Mouse (Mus musculus) right cerebral cortex, postnatal 14 days (tissue): ENCODE data around the gene Acvrl1.
"Not testable (repeated sequence)": the region's sequence is repeated elsewhere in the genome, so short reads cannot be mapped to it uniquely, and the experiment has no call there.

Experiments used
- DNase-seq: peaks from one replicate; pipeline ENCODE4 v3.0.0; 2022

Gene Acvrl1

GRCm38 (mm10) chr15:101107906-101108671 is 20.2 kb upstream of the Acvrl1 start:
- no peak for DNase-seq

DNA sequence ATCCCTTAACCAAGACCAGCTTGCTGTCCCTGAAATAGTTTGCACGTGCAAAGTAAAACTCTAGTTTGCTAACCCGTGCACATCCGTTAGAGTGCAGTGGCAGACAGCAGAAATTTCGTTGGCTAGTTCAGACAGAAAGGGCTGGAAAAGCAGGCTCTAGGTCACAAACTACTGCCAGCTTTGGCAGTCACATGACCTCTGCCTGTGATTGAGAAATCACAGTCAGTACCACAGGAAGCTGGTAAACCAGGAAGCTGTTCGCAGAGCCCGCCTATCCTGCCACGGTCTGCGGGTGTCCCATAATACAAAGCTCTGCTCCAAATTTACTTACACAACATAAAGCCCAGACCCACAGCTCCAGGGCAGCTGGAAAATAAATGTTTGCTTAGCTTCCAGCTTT is 15.1 kb upstream of the Acvrl1 start:
- DNase-seq, result no peak

GRCm38 (mm10) chr15:101113778-101114177 is 14.5 kb upstream of the Acvrl1 start:
- DNase-seq, result not testable (repeated sequence)

- DNase-seq, result no peak
Observed at GRCm38 (mm10) chr15:101115511-101116110, 12.7 kb upstream of the Acvrl1 start, which contains the start of gene Ankrd33. Gene Ankrd33 (plus strand): TSS chr15:101115755.

DNA sequence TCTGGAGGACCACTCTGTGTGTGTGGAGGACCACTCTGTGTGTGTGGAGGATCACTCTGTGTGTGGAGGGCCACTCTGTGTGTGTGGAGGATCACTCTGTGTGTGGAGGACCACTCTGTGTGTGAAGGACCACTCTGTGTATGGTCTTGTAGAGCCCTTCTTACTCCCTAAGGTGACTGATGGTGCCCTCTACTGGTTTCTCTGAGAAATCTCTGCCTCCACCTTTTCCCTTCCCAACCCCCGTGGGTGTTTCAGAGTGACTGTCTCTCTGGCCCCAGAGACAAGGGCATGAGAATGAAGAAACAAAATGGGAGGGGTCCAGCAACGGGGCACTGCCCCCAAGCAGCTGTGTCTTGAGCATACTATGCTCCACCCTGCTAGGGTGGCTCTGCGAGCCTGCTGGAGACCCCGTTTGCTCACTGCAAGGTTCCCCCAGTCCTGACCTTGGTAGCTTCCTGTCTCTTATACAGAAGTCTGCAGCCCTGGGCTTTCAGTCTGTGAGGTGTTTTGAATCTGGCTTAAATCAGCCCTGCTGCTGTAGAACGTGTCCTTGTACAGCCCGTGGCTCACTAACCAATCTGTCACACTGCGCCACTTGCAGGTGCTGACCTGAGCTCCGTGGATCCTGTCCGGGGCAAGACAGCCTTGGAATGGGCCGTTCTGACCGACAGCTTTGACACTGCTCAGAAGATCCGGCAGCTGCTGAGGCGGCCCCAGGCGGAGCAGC is 9.8 kb upstream of the Acvrl1 start:
- DNase-seq, result no peak

- DNase-seq, result no peak
Observed at GRCm38 (mm10) chr15:101121411-101122289, 6.7 kb upstream of the Acvrl1 start.

- no peak for DNase-seq
Observed at GRCm38 (mm10) chr15:101122290-101122589, 6.1 kb upstream of the Acvrl1 start.

DNA sequence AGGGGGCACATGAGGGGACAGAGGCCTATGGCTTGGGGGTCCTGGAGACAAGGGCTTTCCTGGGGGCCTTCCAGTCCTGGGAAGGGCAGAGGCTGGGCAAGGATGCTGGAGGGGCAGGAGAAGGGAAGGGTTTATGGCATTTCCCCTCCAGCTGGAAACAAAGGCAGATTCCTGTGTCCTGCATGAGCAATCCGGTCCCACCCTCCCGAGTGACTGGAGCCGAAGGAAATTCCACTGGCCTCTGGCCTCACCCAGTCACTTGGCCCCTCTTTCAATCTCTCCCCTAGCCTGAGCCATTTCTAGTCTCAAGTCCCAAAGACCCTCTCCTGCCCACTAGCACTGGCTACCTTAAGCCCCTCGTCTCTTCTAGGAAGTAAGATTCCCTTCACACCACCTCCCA is 5.1 kb upstream of the Acvrl1 start:
- no peak for DNase-seq

DNA sequence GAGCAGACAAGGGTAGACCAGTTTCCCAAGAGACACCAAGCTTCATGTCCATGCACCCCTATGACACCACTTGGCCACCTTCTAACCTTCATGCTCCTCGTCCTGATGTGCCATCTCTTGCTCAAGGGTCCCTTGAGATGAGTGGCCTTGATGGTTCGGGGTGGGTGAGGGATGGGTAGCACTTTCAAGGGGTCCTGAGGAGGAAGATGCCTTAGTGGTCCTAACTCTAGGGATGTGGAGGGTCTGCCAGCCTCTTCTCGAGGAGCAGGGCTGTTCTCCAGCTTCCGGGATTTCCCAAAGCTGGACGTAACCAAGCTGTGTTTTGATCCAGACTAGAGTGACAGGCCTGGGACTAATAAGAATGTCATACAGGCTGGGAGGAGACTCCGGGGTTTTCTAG is 2.8 kb upstream of the Acvrl1 start:
- DNase-seq, result no peak

DNA sequence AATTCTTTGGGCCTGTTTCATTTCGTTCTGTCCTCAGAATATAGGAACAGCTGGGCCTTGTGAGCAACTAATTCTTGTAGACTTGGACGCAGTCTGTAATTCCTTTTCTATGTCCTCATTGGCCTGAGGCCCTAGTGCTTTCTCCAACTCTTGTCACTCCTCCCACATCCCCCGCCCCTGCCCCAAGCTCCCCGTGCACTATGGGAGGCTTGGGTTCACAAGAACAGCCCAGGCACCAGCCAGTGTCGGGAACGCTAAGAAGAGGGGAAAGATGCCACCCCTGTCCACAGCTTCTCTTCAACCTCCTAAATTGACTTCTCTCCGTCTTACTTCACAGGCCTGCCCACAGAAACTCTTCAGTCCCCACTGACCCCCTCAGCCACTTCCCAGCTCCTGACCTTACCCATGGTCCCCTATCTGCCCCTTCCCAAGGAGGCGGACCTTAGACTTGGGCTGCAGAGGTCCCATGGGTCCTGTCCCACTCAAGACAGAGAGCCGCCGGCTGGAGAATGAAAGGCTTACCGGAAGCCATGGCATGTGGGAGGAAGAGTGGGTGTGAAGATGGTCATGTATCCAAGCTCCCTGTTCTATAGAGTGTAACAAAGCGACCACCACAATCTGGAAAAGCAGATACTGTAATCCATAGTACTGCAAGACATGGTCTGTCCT is 1.3 kb upstream of the Acvrl1 start:
- no peak for DNase-seq

- no peak for DNase-seq
Observed at GRCm38 (mm10) chr15:101129412-101129811, 1.1 kb downstream of the Acvrl1 start.

DNA sequence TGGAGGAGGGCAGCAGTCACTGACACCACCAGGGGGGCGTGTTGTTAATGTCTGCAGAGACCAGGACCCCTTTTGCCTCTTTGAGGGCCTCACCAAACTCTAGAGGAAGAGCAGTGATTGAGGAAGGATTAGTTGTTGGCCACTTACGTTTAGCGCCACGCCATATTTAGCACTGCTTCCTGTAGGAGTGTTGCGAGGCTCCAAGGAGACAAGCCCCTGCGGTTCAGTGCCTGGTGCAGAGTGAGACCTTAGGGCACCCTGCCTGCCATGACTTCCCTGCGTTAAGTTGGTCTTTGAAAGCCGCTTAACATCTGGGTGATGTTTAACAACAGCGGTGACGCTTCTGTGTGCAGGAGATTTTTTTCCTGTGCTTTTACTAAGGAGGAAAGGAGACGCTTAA is 3.2 kb downstream of the Acvrl1 start:
- DNase-seq, result no peak

- DNase-seq, result no peak
Observed at GRCm38 (mm10) chr15:101132041-101132440, 3.7 kb downstream of the Acvrl1 start.

DNA sequence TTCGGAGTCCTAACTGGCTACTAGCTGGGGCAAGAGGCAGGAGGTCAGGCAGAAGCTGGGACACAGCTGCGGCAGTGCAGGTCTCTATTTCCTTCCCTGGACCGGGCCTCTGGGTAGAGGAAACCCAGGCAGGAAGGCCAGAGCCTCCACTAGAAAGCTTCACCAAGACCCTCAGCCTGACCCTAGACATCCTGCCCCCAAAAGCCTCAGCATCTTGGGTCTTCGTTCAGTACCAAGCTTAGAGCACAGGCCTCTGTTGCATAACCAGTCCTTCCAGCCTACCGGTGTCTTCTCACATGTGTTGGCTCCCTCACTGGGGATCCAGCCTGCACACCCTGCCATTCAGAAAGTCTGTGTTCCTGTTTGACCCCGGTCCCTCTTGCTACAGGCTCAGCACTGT is 4.4 kb downstream of the Acvrl1 start:
- no peak for DNase-seq

GRCm38 (mm10) chr15:101133993-101134704 is 5.8 kb downstream of the Acvrl1 start:
- DNase-seq, result no peak

- DNase-seq, result no peak
Observed at GRCm38 (mm10) chr15:101135405-101135804, 7.1 kb downstream of the Acvrl1 start.

GRCm38 (mm10) chr15:101137455-101137854 is 9.1 kb downstream of the Acvrl1 start:
- no peak for DNase-seq

DNA sequence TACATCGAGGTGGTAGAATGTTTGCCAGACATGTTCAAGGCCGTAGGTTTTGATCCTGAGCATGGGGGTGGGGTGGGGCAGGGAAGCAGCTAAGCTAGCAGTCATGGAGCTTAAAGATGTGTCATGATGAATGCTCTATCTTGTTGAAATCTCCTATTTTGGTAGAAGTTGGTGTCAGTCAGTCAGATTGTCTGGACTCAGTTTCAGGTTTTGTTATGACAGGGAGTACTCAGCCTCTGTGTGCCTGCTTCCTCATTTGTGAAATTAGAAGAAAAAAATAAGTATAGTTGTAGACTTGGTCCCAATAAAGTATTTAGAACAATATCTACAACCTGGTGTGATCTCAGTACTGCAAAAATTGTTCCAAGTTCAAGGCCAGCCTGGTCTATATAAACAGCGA is 10.4 kb downstream of the Acvrl1 start:
- DNase-seq, result no peak

GRCm38 (mm10) chr15:101139885-101140284 is 11.6 kb downstream of the Acvrl1 start:
- DNase-seq, result no peak

- no peak for DNase-seq
Observed at GRCm38 (mm10) chr15:101140587-101140986, 12.3 kb downstream of the Acvrl1 start.

- DNase-seq, result no peak
Observed at GRCm38 (mm10) chr15:101141061-101141541, 12.8 kb downstream of the Acvrl1 start.

DNA sequence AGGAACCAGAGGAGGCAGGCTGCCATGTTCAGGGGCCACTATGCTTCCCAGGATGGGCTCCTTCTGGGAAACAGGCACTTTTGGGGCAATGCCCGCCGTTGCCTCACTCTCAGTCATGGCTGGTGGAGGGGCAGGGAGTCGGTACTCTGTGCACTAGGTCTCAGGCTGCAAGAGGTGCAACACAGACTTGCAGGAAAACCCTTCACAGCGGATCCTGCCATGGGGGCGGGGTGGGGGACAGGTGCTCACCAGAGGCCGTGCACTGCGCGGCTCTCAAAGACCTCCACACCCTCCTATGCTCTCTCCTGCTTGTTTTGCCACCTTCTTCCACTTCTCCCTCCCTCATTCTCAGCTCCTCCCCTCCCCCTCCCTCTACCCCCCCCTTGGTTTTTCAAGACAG is 14.3 kb downstream of the Acvrl1 start:
- no peak for DNase-seq
